Mouse (Mus musculus): ENCODE measurements around the gene Fam126b. TPM values are rescaled to one million over a fixed set of nuclear protein-coding genes. Genes with fewer than 3 reads are reported as not detected.
"Not testable (repeated sequence)": the region's sequence is repeated elsewhere in the genome, so short reads cannot be mapped to it uniquely, and the experiment has no call there.

Fam126b gene
- polyA plus RNA-seq, 2 experiments from 2014 or later, result 9.3 to 10.2 TPM

- ATAC-seq, result no peak
These were observed 17.5 kb downstream of the Fam126b start for GRCm38 (mm10) chr1:58568456-58569130.

DNA sequence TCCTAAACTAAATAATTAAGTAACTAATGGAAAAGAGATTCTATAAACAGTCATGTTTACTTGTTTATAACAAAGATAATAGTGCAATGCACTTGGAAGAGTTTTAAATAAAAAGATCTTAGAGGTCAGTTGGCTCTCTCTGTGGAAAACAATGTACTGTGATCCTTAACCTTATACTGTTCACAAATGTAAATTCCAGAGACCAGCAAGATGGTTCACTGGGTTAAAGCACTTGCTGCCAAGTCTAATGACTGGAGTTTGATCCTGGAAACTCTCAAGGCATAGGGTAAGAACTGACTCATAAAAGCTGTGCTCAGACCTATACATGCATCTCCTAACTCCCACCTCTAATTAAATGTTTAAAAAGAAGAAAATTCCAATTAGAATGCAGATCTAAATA lies 19.5 kb downstream of the Fam126b start:
- no peak for ATAC-seq

GRCm38 (mm10) chr1:58564981-58565380 lies 21.1 kb downstream of the Fam126b start:
- no peak for ATAC-seq

DNA sequence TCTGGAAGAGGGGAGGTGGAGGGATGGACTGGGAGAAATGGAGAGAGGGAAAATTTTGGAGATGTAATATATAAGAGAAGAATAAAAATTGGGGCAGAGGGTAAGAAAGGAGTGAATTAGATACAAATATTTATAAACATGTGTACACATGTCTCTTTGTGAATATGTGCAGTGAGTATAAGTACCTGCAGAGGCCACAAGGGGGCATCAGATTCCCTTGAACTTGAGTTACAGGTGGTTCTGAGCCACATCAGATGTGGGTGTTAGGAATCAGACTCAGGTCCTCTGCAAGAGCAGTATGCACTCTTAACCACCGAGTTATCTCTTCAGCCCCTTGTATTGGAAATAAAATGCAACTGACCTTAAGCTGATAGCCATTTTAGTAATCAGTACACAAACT lies 23.7 kb downstream of the Fam126b start:
- no peak for ATAC-seq

DNA sequence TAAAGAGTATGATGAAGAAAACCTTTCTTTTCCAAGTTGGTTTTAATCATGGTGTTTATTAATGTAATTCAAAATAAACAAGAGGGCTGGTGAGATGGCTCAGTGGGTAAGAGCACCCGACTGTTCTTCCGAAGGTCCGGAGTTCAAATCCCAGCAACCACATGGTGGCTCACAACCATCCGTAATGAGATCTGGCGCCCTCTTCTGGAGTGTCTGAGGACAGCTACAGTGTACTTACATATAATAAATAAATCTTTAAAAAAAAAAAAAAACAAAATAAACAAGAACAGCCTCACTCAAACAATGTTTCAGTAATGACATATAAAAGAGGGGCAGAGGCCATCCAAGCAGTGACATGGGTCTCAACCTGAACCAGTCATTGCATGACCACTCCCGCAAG lies 25.8 kb downstream of the Fam126b start:
- ATAC-seq, result not testable (repeated sequence)

DNA sequence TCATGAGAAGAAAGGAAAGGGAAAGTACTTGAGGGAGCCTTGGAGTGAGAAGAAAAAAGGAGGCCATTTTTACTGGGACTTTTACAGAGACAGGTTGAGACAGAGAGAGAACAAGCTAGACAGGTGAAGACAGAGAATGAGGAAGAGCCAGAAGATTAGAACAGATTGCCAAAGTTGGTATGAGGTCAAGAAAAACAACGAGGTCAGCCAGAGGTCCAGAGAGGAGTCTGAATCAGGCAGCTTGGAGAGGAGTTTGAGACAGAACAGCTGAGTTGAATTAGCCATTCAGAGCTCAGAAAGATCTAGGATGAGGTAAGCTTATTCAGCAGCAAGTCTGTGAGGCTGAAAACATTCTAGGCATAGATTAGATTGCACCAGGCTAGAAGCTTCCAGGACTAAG lies 44.7 kb downstream of the Fam126b start:
- no peak for ATAC-seq

- ATAC-seq, result no peak
These were observed 78.9 kb downstream of the Fam126b start for GRCm38 (mm10) chr1:58507249-58507648.

DNA sequence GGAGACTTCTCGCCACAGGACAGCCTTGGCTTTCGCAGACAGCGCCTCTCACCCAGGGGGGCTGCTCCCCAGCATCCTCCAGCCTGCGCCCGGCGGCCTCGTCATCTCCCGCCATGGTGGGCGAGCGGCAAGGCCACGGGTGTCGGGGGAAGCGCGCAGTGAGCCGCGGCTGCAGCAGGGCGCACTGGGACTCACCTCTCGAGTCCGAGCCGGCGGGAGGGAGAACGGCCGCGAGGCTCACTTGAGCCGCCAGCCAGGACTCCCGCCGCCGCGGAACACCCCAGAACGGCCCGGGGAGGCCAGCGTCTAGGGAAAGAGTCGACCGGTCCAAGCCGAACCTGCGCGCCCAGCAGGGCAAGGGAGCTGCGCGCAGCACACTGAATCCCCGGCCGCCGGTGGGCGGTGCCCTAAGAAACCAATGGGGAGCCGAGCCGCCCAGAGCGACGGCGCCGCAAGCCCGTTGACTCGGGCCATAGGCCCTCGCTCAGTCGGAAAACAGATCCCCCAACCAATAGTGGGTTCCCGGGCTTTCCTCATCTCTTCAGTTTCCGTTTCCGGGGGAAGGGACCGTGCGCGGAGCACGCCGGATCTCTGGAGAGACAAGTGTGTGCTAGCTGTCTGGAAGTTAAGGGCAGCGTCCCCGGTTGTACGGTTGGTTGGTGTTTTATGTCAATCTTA lies 81.4 kb downstream of the Fam126b start, which contains the start of gene Orc2:
Gene Orc2 (minus strand): TSS at position 533 of the 678 bp plus-strand sequence.
- ATAC-seq, result peak; percentile 99

- no peak for ATAC-seq
These were observed 82.2 kb downstream of the Fam126b start for GRCm38 (mm10) chr1:58503793-58504370.

GRCm38 (mm10) chr1:58503134-58503533 lies 83.0 kb downstream of the Fam126b start:
- ATAC-seq, result no peak

DNA sequence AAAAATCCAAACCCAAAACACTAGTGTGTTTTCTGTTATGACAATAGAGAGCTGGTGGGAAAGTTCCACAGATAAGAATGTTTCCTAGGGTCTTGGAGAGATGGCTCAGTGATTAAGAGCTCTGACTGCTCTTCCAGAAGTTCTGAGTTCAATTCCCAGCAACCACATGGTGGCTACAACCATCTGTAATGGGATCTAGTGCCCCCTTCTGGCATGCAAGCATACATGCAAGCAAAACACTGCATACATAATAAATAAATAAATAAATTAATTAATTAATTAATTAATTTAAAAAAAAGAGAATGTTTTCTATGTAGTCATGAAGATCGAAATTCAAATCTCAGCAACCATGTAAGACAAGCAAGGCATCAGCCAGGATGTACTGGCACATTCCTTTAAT lies 87.4 kb downstream of the Fam126b start:
- no peak for ATAC-seq

DNA sequence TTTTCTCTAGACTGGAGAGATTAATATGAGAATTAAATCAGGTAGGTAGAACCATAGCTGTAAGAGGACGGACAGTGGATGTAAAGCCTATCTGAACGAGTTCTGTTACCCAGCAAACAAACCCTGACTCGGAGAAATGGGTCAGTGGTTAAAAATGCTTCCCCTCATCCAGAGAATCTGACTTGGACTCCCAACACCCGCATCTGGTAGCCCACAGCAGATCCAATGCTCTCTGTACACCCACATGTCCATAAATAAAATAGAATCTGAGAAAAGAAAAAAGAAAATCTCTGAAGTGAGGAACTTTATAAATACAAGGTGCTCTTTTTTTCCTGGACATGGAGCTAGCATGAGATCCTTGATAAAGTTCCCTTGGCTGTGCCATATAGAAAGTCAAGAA lies 88.4 kb downstream of the Fam126b start:
- no peak for ATAC-seq

GRCm38 (mm10) chr1:58495603-58496002 lies 90.5 kb downstream of the Fam126b start:
- ATAC-seq, result no peak

DNA sequence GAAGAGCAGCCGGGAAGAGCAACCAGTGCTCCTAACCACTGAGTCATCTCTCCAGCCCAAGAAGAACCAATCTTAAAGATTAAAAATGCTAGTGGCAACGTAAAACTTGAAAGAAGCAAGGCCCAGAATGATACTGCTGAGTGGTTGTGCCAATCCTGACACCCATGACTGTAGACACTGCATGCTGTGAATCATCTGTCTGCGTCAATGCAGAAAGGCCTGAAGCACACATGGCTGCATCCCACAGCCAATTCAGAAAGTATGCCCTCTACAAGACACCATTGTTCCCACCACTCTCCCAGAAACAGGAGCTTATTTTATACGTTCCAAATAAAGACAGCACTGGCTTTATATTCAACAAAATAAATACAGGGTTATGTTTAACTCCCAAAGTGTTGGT lies 103.5 kb downstream of the Fam126b start:
- no peak for ATAC-seq

- ATAC-seq, result no peak
These were observed 110.5 kb downstream of the Fam126b start for GRCm38 (mm10) chr1:58475662-58476061.

Other genes with a start within 250 kb of the Fam126b start
- gene Bzw1, start 193.4 kb downstream of the Fam126b start, polyA plus RNA-seq (2017; shearing (Covaris generic)), result 100 to 1,000 TPM; 406 to 458 TPM
- gene Clk1, start 162.3 kb downstream of the Fam126b start, polyA plus RNA-seq (2017; shearing (Covaris generic)), result 100 to 1,000 TPM; 355 to 452 TPM
- gene Nif3l1, start 141.2 kb downstream of the Fam126b start, polyA plus RNA-seq (2017; shearing (Covaris generic)), result 10 to 100 TPM; 40.1 to 58.3 TPM
- 10 to 100 TPM; 61.9 to 77.3 TPM for gene Ppil3, start 140.8 kb downstream of the Fam126b start, polyA plus RNA-seq (2017; shearing (Covaris generic))
- gene Orc2, start 81.2 kb downstream of the Fam126b start, polyA plus RNA-seq (2017; shearing (Covaris generic)), result 10 to 100 TPM; 14.5 to 24.7 TPM
- gene Ndufb3, start 61 bp upstream of the Fam126b start, polyA plus RNA-seq (2017; shearing (Covaris generic)), result 10 to 100 TPM; 77.5 to 93.6 TPM
- gene Als2cr12, start 109.7 kb upstream of the Fam126b start, polyA plus RNA-seq (2017; shearing (Covaris generic)), result not detected
- gene Cflar, start 125.2 kb upstream of the Fam126b start, polyA plus RNA-seq (2017; shearing (Covaris generic)), result 100 to 1,000 TPM; 172 to 177 TPM
- gene Casp8, start 209.1 kb upstream of the Fam126b start, polyA plus RNA-seq (2017; shearing (Covaris generic)), result 100 to 1,000 TPM; 182 to 204 TPM

Measured in activated CD4-positive, CD25-positive, alpha-beta regulatory T cell, adult 4 months (primary cell).